Mouse (Mus musculus) spleen, adult 2 months (tissue): ENCODE data around the gene Mcpt8.

Source experiments
- CTCF ChIP-seq: fragments of 200-500 bp; IDR thresholded peaks from 2 replicates; pipeline ENCODE4 v1.5.1; 2011; ENCODE audit warnings: mild to moderate bottlenecking, inconsistent platforms; ENCODE audit not compliant: insufficient read depth, insufficient read length, insufficient replicate concordance; ENCODE audit errors: extremely low read depth
- POLR2A ChIP-seq: fragments of 200-500 bp; IDR thresholded peaks from 2 replicates; pipeline ENCODE4 v1.6.1; 2011; ENCODE audit warnings: low read depth, low read length, inconsistent platforms

- TF ChIP-seq CTCF, result no peak
- no peak for TF ChIP-seq POLR2A
Measured at GRCm38 (mm10) chr14:56055408-56055807, 29.7 kb downstream of the Mcpt8 start.
